Mouse (Mus musculus): Measurements from ENCODE around the gene Hs6st3.
"Not testable (repeated sequence)": the region's sequence is repeated elsewhere in the genome, so short reads cannot be mapped to it uniquely, and the experiment has no call there.

DNA sequence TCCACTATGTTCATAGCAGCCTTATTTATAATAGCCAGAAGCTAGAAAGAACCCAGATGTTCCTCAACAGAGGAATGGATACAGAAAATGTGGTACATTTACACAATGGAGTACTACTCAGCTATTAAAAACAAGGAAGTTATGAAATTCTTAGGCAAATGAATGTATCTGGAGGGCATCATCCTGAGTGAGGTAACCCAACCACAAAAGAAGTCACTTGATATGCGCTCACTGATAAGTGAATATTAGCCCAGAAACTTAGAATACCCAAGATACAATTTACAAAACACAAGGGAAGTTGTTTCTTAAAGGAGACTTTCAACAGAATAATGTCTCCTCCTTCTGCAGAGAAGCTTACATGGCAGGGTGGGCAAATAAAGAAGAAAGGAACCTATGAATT lies 449.2 kb downstream of the Hs6st3 start:
- TF ChIP-seq CTCF (IDR thresholded peaks at IDR 0.05; ENCODE audit: control insufficient read depth, insufficient read depth, low read length); POLR2A (IDR thresholded peaks at IDR 0.05; ENCODE audit: borderline replicate concordance, control insufficient read depth, low read depth, low read length): not testable (repeated sequence)
